Mouse (Mus musculus) bone marrow macrophage, adult 2 months (primary cell): ENCODE measurements around the gene Gm21704.
"Not testable (repeated sequence)": the region's sequence is repeated elsewhere in the genome, so short reads cannot be mapped to it uniquely, and the experiment has no call there.

Experiments used
- CTCF ChIP-seq: IDR thresholded peaks from 2 replicates; pipeline ENCODE4 v1.5.1; 2012; ENCODE audit warnings: low read depth, mild to moderate bottlenecking, low read length, moderate library complexity
- POLR2A ChIP-seq: IDR thresholded peaks from 2 replicates; pipeline ENCODE4 v1.6.1; 2012; ENCODE audit warnings: mild to moderate bottlenecking, low read depth, low read length, borderline replicate concordance

GRCm38 (mm10) chrY:3340661-3341060, 69.3 kb downstream of the Gm21704 start:
- TF ChIP-seq CTCF, POLR2A: not testable (repeated sequence)
